Mouse (Mus musculus): ENCODE measurements at regions not wholly inside any gene's neighbourhood (a gene's known extent, or its start where the extent isn't known, plus 50 kb on each side); places are given as distances from the start of the nearest gene placed in this dataset.

GRCm38 (mm10) chr6:117353091-117353490 lies 184.8 kb downstream of the Cxcl12 start:
- Histone ChIP-seq H3K9me3 (replicated peaks; ENCODE audit: low read length) (peaks cover 3% of the 10 kb centered on the region), H3K79me2 (replicated peaks; ENCODE audit: control insufficient read depth, extremely low read depth, insufficient read depth, poor library complexity, severe bottlenecking) (no peaks in the 10 kb centered on the region), H3K4me1 (ENCODE audit: control insufficient read depth in 1 of 2, insufficient read depth in 2 of 2) (no peaks in the 10 kb centered on the region), H3K27me3 (replicated peaks) (peaks cover 44% of the 10 kb centered on the region), H3K9ac (ENCODE audit: insufficient read depth, low read depth) (no peak overlapping the region), H3K4me2 (ENCODE audit: insufficient read depth, low read depth, poor library complexity, severe bottlenecking) (no peak overlapping the region), H3K36me3 (replicated peaks in 1 of 2; ENCODE audit: control insufficient read depth in 1 of 2, insufficient read depth in 1 of 2, low read length in 1 of 2) (no peaks in the 10 kb centered on the region), H3K27ac (ENCODE audit: insufficient read depth, low read depth) (no peak overlapping the region), H3K4me3 (replicated peaks in 1 of 3; ENCODE audit: low read depth in 2 of 3, low read length in 2 of 3, poor library complexity in 1 of 3) (no peak overlapping the region)
- in situ Hi-C loops (cut with MboI; ENCODE audit: low pct_ligation_motif_present, low pct_unique_long_range_greater_than_20kb, low sequenced_read_pairs) (no loop called here), dilution Hi-C loops (cut with MboI; ENCODE audit: extremely low pct_ligation_motif_present, extremely low pct_unique_long_range_greater_than_20kb, low sequenced_read_pairs) (no loop called here)
- DNase-seq (ENCODE audit: extremely low read depth): no peak
- TF ChIP-seq ELF1 (IDR thresholded peaks at IDR 0.05; ENCODE audit: low read depth, low read length): no peak

GRCm38 (mm10) chr6:117356101-117356500 lies 187.8 kb downstream of the Cxcl12 start:
- DNase-seq (ENCODE audit: extremely low read depth): no peak
- H3K4me1 ChIP-seq (ENCODE audit: control insufficient read depth in 1 of 2, insufficient read depth in 2 of 2): no peaks in the 10 kb centered on the region
- peaks cover 7% of the 10 kb centered on the region for H3K9me3 ChIP-seq (replicated peaks; ENCODE audit: low read length)
- dilution Hi-C loops (cut with MboI; ENCODE audit: extremely low pct_ligation_motif_present, extremely low pct_unique_long_range_greater_than_20kb, low sequenced_read_pairs) (no loop called here), in situ Hi-C loops (cut with MboI; ENCODE audit: low pct_ligation_motif_present, low pct_unique_long_range_greater_than_20kb, low sequenced_read_pairs) (no loop called here)
- H3K27me3 ChIP-seq (replicated peaks): peaks cover 64% of the 10 kb centered on the region
- no peak overlapping the region for H3K4me3 ChIP-seq (replicated peaks in 1 of 3; ENCODE audit: low read depth in 2 of 3, low read length in 2 of 3, poor library complexity in 1 of 3)
- TF ChIP-seq POLR2AphosphoS2 (IDR thresholded peaks at IDR 0.05; ENCODE audit: low read depth, low read length) (no peak), MXI1 (IDR thresholded peaks at IDR 0.05; ENCODE audit: low read depth, low read length) (no peak), HCFC1 (IDR thresholded peaks at IDR 0.05; ENCODE audit: low read depth, low read length) (no peak), NRF1 (IDR thresholded peaks at IDR 0.05; ENCODE audit: low read depth, low read length) (no peak), MEF2A (IDR thresholded peaks at IDR 0.05; ENCODE audit: borderline replicate concordance, low read depth, low read length) (no peak), CTCF (conservative IDR thresholded peaks at IDR 0.05 in 1 of 2, IDR thresholded peaks at IDR 0.05 in 1 of 2; ENCODE audit: low read depth in 2 of 2, low read length in 2 of 2) (no peak), PAX5 (IDR thresholded peaks at IDR 0.05; ENCODE audit: low read length) (no peak), JUND (conservative IDR thresholded peaks at IDR 0.05; ENCODE audit: low read depth, low read length) (no peak), SMC3 (IDR thresholded peaks at IDR 0.05; ENCODE audit: low read depth, low read length) (no peak), POLR2A (IDR thresholded peaks at IDR 0.05; ENCODE audit: low read depth, low read length) (no peak), MYC (IDR thresholded peaks at IDR 0.05; ENCODE audit: low read depth, low read length) (no peak), ZC3H11A (IDR thresholded peaks at IDR 0.05; ENCODE audit: low read depth, low read length) (no peak), RAD21 (IDR thresholded peaks at IDR 0.05; ENCODE audit: low read depth, low read length) (no peak)
- H3K4me2 ChIP-seq (ENCODE audit: insufficient read depth, low read depth, poor library complexity, severe bottlenecking): no peak overlapping the region
- H3K27ac ChIP-seq (ENCODE audit: insufficient read depth, low read depth): no peak overlapping the region
- no peak overlapping the region for H3K9ac ChIP-seq (ENCODE audit: insufficient read depth, low read depth)
- no peaks in the 10 kb centered on the region for H3K36me3 ChIP-seq (replicated peaks in 1 of 2; ENCODE audit: control insufficient read depth in 1 of 2, insufficient read depth in 1 of 2, low read length in 1 of 2)
- no peaks in the 10 kb centered on the region for H3K79me2 ChIP-seq (replicated peaks; ENCODE audit: control insufficient read depth, extremely low read depth, insufficient read depth, poor library complexity, severe bottlenecking)

DNA sequence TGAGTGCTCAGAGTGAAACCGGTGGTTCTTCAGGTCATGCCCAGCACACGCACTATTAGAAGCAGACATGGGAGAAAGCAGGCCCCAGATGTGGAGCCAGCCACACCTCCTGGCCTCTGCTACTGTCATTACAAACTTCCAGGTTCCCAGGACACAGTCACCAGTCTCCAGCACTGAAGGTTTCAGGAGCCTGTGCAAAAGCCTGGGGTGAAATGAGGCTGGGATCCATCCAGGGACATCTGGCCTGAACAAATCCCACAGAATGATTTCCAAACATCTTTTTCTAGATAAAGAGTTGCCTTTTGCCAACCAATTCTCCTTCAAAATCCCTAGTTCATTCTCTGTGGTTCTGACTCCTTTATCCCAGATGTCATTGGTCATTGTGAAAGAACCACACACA lies 191.1 kb downstream of the Cxcl12 start:
- no peak overlapping the region for H3K4me3 ChIP-seq (replicated peaks in 1 of 3; ENCODE audit: low read depth in 2 of 3, low read length in 2 of 3, poor library complexity in 1 of 3)
- no peaks in the 10 kb centered on the region for H3K36me3 ChIP-seq (replicated peaks in 1 of 2; ENCODE audit: control insufficient read depth in 1 of 2, insufficient read depth in 1 of 2, low read length in 1 of 2)
- peaks cover 7% of the 10 kb centered on the region for H3K9me3 ChIP-seq (replicated peaks; ENCODE audit: low read length)
- no peak for DNase-seq (ENCODE audit: extremely low read depth)
- in situ Hi-C loops (cut with MboI; ENCODE audit: low pct_ligation_motif_present, low pct_unique_long_range_greater_than_20kb, low sequenced_read_pairs): no loop called here
- no peaks in the 10 kb centered on the region for H3K4me1 ChIP-seq (ENCODE audit: control insufficient read depth in 1 of 2, insufficient read depth in 2 of 2)
- peaks cover 62% of the 10 kb centered on the region for H3K27me3 ChIP-seq (replicated peaks)
- H3K9ac ChIP-seq (ENCODE audit: insufficient read depth, low read depth): no peak overlapping the region
- H3K79me2 ChIP-seq (replicated peaks; ENCODE audit: control insufficient read depth, extremely low read depth, insufficient read depth, poor library complexity, severe bottlenecking): no peaks in the 10 kb centered on the region
- dilution Hi-C loops (cut with MboI; ENCODE audit: extremely low pct_ligation_motif_present, extremely low pct_unique_long_range_greater_than_20kb, low sequenced_read_pairs): no loop called here
- no peak overlapping the region for H3K4me2 ChIP-seq (ENCODE audit: insufficient read depth, low read depth, poor library complexity, severe bottlenecking)
- H3K27ac ChIP-seq (ENCODE audit: insufficient read depth, low read depth): no peak overlapping the region
- no peak for TF ChIP-seq BHLHE40 (IDR thresholded peaks at IDR 0.05; ENCODE audit: low read depth, low read length)
- TF ChIP-seq POLR2A (IDR thresholded peaks at IDR 0.05; ENCODE audit: low read depth, low read length): no peak
- TF ChIP-seq TBP (conservative IDR thresholded peaks at IDR 0.05; ENCODE audit: low read depth, low read length): no peak
- TF ChIP-seq CTCF (conservative IDR thresholded peaks at IDR 0.05 in 1 of 2, IDR thresholded peaks at IDR 0.05 in 1 of 2; ENCODE audit: low read depth in 2 of 2, low read length in 2 of 2): no peak
- TF ChIP-seq ZMIZ1 (IDR thresholded peaks at IDR 0.05; ENCODE audit: low read depth, low read length): no peak
- TF ChIP-seq NRF1 (IDR thresholded peaks at IDR 0.05; ENCODE audit: low read depth, low read length): no peak
- no peak for TF ChIP-seq TCF12 (IDR thresholded peaks at IDR 0.05; ENCODE audit: low read depth, low read length)
- TF ChIP-seq EP300 (IDR thresholded peaks at IDR 0.05; ENCODE audit: low read length): no peak
- TF ChIP-seq CHD2 (IDR thresholded peaks at IDR 0.05; ENCODE audit: low read length): no peak
- TF ChIP-seq CHD1 (IDR thresholded peaks at IDR 0.05; ENCODE audit: low read depth, low read length): no peak
- no peak for TF ChIP-seq NELFE (IDR thresholded peaks at IDR 0.05; ENCODE audit: low read depth, low read length)
- no peak for TF ChIP-seq ZNF384 (IDR thresholded peaks at IDR 0.05; ENCODE audit: low read depth, low read length)
- TF ChIP-seq POLR2AphosphoS2 (IDR thresholded peaks at IDR 0.05; ENCODE audit: low read depth, low read length): no peak
- TF ChIP-seq MYC (IDR thresholded peaks at IDR 0.05; ENCODE audit: low read depth, low read length): no peak
- no peak for TF ChIP-seq E2F4 (IDR thresholded peaks at IDR 0.05; ENCODE audit: insufficient replicate concordance, low read depth, low read length)
